Mouse (Mus musculus): ENCODE data around the gene Inafm1. TPM values are rescaled to one million over a fixed set of nuclear protein-coding genes. Genes with fewer than 3 reads are reported as not detected.

The Inafm1 gene
- polyA plus RNA-seq, 1 experiment from 2014 or later, result 13.0 TPM

GRCm38 (mm10) chr7:16287016-16287415 lies 13.6 kb upstream of the Inafm1 start:
- WGBS, result 82% methylated on average over 2 of the region's 2 CpGs
- H3K9ac ChIP-seq (ENCODE audit: low read depth, low read length), result peak overlapping the region; percentile 86
- H3K4me1 ChIP-seq (ENCODE audit: control insufficient read depth, insufficient read depth, low read length), result peaks cover 8% of the 10 kb centered on the region
- peaks cover 11% of the 10 kb centered on the region for H3K36me3 ChIP-seq (ENCODE audit: control insufficient read depth, insufficient read depth, low read length)
- H3K4me2 ChIP-seq (ENCODE audit: low read depth, low read length), result peak overlapping the region; percentile 79
- H3K4me3 ChIP-seq (ENCODE audit: low read length), result peak overlapping the region; percentile 71
- ATAC-seq, result no peak
- no peaks in the 10 kb centered on the region for H3K9me3 ChIP-seq (ENCODE audit: control insufficient read depth, low read length)
- no peaks in the 10 kb centered on the region for H3K27me3 ChIP-seq (replicated peaks; ENCODE audit: control insufficient read depth, insufficient read depth, low read length)
- H3K27ac ChIP-seq (ENCODE audit: low read length), result peak overlapping the region; percentile 98; the same call in 1 of the 2 replicates

DNA sequence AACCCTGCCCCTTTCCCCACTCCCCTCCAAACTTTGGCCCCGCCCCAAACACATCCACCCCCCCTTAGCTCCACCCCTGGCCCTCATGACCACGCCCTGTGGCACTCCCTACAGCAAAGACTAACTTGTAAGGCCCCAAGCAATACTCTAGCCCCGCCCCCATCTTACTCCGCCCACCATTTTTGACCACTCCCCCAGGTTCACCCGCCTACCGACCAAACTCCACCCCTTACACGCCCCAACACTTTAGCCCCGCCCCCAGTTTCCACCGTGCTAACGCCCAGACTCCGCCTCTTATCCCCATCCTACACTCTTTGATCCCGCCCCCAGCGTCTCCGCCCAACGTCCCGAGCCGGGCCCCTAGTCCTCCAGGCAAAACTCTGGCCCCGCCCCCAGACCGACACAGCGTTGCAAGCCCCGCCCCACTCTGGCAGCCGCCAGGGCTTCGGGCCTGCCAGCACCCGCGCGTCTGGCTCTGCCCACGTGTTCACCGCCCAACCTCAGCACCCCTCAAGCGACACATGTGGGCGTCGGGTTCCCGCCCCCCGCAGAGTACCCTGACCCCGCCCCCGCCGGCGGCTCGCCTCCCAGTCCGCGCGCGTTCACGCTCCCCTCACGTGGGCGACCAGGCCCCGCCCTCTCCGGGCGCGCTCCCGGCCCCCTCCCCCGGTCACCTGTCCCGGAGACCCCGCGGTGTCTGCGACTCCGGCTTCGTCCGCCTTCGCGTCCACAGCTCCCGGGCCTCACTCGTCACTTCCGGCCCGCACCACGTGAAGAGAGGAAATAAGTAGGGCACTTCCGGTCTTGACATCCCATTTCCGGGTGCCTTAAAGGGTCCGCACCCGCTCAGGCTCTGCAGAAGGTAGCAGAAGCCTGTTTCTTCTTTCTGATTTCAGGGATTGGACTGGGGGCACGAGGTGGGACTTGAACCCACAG lies 12.9 kb upstream of the Inafm1 start, which contains the start of gene Ccdc9:
TSS of gene Ccdc9 (minus strand) at position 770 of the 936 bp plus-strand sequence.
- H3K27me3 ChIP-seq (replicated peaks; ENCODE audit: control insufficient read depth, insufficient read depth, low read length), result no peaks in the 10 kb centered on the region
- H3K4me3 ChIP-seq (ENCODE audit: low read length), result peak within 1 kb of the TSS; percentile 71
- peak within 1 kb of the TSS; percentile 98 for H3K27ac ChIP-seq (ENCODE audit: low read length)
- H3K9ac ChIP-seq (ENCODE audit: low read depth, low read length), result peak within 1 kb of the TSS; percentile 86
- peaks cover 8% of the 10 kb centered on the region for H3K4me1 ChIP-seq (ENCODE audit: control insufficient read depth, insufficient read depth, low read length)
- peak; percentile 91 for ATAC-seq
- peak within 1 kb of the TSS; percentile 79 for H3K4me2 ChIP-seq (ENCODE audit: low read depth, low read length)
- H3K9me3 ChIP-seq (ENCODE audit: control insufficient read depth, low read length), result no peaks in the 10 kb centered on the region
- peaks cover 11% of the 10 kb centered on the region for H3K36me3 ChIP-seq (ENCODE audit: control insufficient read depth, insufficient read depth, low read length)
- WGBS, result under 1% methylated on average over 66 of the region's 70 CpGs

GRCm38 (mm10) chr7:16285450-16286025 lies 12.1 kb upstream of the Inafm1 start:
- peak; percentile 68 for ATAC-seq
- peak overlapping the region; percentile 88 for H3K27ac ChIP-seq (ENCODE audit: low read length)
- peaks cover 17% of the 10 kb centered on the region for H3K36me3 ChIP-seq (ENCODE audit: control insufficient read depth, insufficient read depth, low read length)

GRCm38 (mm10) chr7:16284904-16285303 lies 11.5 kb upstream of the Inafm1 start:
- ATAC-seq, result no peak
- H3K4me1 ChIP-seq (ENCODE audit: control insufficient read depth, insufficient read depth, low read length), result peaks cover 8% of the 10 kb centered on the region
- 52% methylated on average over 9 of the region's 9 CpGs for WGBS
- peak overlapping the region; percentile 49; the same call in 1 of the 2 replicates for H3K9ac ChIP-seq (ENCODE audit: low read depth, low read length)
- H3K4me2 ChIP-seq (ENCODE audit: low read depth, low read length), result peak overlapping the region; percentile 79
- H3K27ac ChIP-seq (ENCODE audit: low read length), result peak overlapping the region; percentile 88
- H3K9me3 ChIP-seq (ENCODE audit: control insufficient read depth, low read length), result no peaks in the 10 kb centered on the region
- H3K27me3 ChIP-seq (replicated peaks; ENCODE audit: control insufficient read depth, insufficient read depth, low read length), result no peaks in the 10 kb centered on the region
- peak overlapping the region; percentile 71 for H3K4me3 ChIP-seq (ENCODE audit: low read length)
- peaks cover 19% of the 10 kb centered on the region for H3K36me3 ChIP-seq (ENCODE audit: control insufficient read depth, insufficient read depth, low read length)

More at GRCm38 (mm10) chr7:16285450-16286025, 12.1 kb upstream of the Inafm1 start:
- H3K4me2 ChIP-seq (ENCODE audit: low read depth, low read length), result peak overlapping the region; percentile 79
- no peaks in the 10 kb centered on the region for H3K9me3 ChIP-seq (ENCODE audit: control insufficient read depth, low read length)
- WGBS, result 2% methylated on average over 14 of the region's 14 CpGs
- H3K4me1 ChIP-seq (ENCODE audit: control insufficient read depth, insufficient read depth, low read length), result peaks cover 8% of the 10 kb centered on the region
- peak overlapping the region; percentile 71 for H3K4me3 ChIP-seq (ENCODE audit: low read length)
- H3K27me3 ChIP-seq (replicated peaks; ENCODE audit: control insufficient read depth, insufficient read depth, low read length), result no peaks in the 10 kb centered on the region
- H3K9ac ChIP-seq (ENCODE audit: low read depth, low read length), result peak overlapping the region; percentile 49

GRCm38 (mm10) chr7:16284001-16284400 lies 10.6 kb upstream of the Inafm1 start:
- Histone ChIP-seq H3K4me3 (ENCODE audit: low read length) (no peak overlapping the region), H3K36me3 (ENCODE audit: control insufficient read depth, insufficient read depth, low read length) (peaks cover 22% of the 10 kb centered on the region), H3K9ac (ENCODE audit: low read depth, low read length) (no peak overlapping the region), H3K27me3 (replicated peaks; ENCODE audit: control insufficient read depth, insufficient read depth, low read length) (no peaks in the 10 kb centered on the region), H3K9me3 (ENCODE audit: control insufficient read depth, low read length) (no peaks in the 10 kb centered on the region), H3K27ac (ENCODE audit: low read length) (no peak overlapping the region), H3K4me2 (ENCODE audit: low read depth, low read length) (no peak overlapping the region), H3K4me1 (ENCODE audit: control insufficient read depth, insufficient read depth, low read length) (peaks cover 8% of the 10 kb centered on the region)
- no peak for ATAC-seq
- 90% methylated on average over 8 of the region's 8 CpGs for WGBS

DNA sequence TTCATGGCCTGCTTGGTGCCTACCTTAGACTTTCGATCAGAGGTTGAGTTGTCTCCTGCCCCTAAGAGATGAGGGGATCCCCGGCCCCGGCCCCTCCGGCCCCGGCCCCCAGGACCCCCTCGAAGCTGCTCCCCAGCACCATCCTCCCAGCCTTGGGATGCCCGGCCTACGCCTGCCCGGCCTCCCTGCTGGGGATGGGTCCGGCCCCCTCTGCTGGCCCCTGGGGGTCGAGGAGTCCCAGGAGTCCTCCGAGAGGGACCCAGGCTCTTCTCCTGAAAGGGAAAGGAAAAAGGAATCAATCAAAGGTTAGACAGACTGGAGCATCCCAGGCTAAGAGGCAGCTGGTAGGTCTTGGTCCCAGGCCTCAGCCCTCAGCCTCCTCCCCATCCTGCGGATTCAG lies 8.9 kb upstream of the Inafm1 start:
- WGBS, result 90% methylated on average over 13 of the region's 13 CpGs
- Histone ChIP-seq H3K27me3 (replicated peaks; ENCODE audit: control insufficient read depth, insufficient read depth, low read length) (no peaks in the 10 kb centered on the region), H3K9me3 (ENCODE audit: control insufficient read depth, low read length) (no peaks in the 10 kb centered on the region), H3K4me2 (ENCODE audit: low read depth, low read length) (no peak overlapping the region), H3K36me3 (ENCODE audit: control insufficient read depth, insufficient read depth, low read length) (peaks cover 23% of the 10 kb centered on the region), H3K4me1 (ENCODE audit: control insufficient read depth, insufficient read depth, low read length) (peaks cover 8% of the 10 kb centered on the region), H3K4me3 (ENCODE audit: low read length) (no peak overlapping the region), H3K27ac (ENCODE audit: low read length) (no peak overlapping the region), H3K9ac (ENCODE audit: low read depth, low read length) (no peak overlapping the region)
- ATAC-seq, result no peak

DNA sequence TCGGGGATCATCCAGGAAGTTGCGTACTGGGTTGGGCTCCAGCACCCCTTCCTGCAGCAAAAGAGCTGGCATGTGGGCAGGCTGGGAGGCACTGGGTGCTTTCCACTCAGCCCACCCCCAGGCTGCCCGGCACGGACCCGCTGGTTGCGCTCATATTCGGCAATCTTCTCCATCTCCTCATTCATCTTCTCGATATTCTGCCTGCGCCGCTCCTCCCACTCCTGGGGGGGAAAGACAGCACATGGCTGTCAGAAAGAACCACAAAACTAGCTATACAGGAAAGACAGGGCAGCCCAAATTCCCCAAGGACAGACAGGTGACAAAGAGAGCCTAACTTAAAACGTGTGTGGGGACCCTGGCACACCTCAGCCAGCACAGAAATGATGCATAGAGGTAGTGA lies 7.3 kb upstream of the Inafm1 start:
- Histone ChIP-seq H3K36me3 (ENCODE audit: control insufficient read depth, insufficient read depth, low read length) (peaks cover 23% of the 10 kb centered on the region), H3K27ac (ENCODE audit: low read length) (no peak overlapping the region), H3K4me1 (ENCODE audit: control insufficient read depth, insufficient read depth, low read length) (peaks cover 13% of the 10 kb centered on the region), H3K27me3 (replicated peaks; ENCODE audit: control insufficient read depth, insufficient read depth, low read length) (no peaks in the 10 kb centered on the region), H3K4me2 (ENCODE audit: low read depth, low read length) (no peak overlapping the region), H3K9me3 (ENCODE audit: control insufficient read depth, low read length) (no peaks in the 10 kb centered on the region), H3K4me3 (ENCODE audit: low read length) (no peak overlapping the region), H3K9ac (ENCODE audit: low read depth, low read length) (no peak overlapping the region)
- 89% methylated on average over 11 of the region's 11 CpGs for WGBS
- no peak for ATAC-seq

- H3K4me1 ChIP-seq (ENCODE audit: control insufficient read depth, insufficient read depth, low read length), result peaks cover 32% of the 10 kb centered on the region
- H3K4me3 ChIP-seq (ENCODE audit: low read length), result peak overlapping the region; percentile 80
- peak overlapping the region; percentile 97; the same call in 1 of the 2 replicates for H3K27ac ChIP-seq (ENCODE audit: low read length)
- H3K9ac ChIP-seq (ENCODE audit: low read depth, low read length), result peak overlapping the region; percentile 86; the same call in 1 of the 2 replicates
- peak overlapping the region; percentile 91 for H3K4me2 ChIP-seq (ENCODE audit: low read depth, low read length)
- H3K36me3 ChIP-seq (ENCODE audit: control insufficient read depth, insufficient read depth, low read length), result peaks cover 4% of the 10 kb centered on the region; the same call in 1 of the 2 replicates
- H3K9me3 ChIP-seq (ENCODE audit: control insufficient read depth, low read length), result no peaks in the 10 kb centered on the region
- no peak for ATAC-seq
- WGBS, result 77% methylated on average over 10 of the region's 10 CpGs
- H3K27me3 ChIP-seq (replicated peaks; ENCODE audit: control insufficient read depth, insufficient read depth, low read length), result no peaks in the 10 kb centered on the region
These were observed 1.8 kb upstream of the Inafm1 start for GRCm38 (mm10) chr7:16274922-16275890.

Data from intestine, embryonic 16.5 days (tissue).